Mouse (Mus musculus) testis, postnatal 14 days (tissue): Measurements from ENCODE around the gene Plekhg5.
A peak's percentile ranks its signal among the peaks of the same experiment; 100 is the strongest.

Experiments used
- DNase-seq: peaks from one replicate; pipeline ENCODE4 v3.0.0; 2021; ENCODE audit warnings: low spot score

The Plekhg5 gene

DNA sequence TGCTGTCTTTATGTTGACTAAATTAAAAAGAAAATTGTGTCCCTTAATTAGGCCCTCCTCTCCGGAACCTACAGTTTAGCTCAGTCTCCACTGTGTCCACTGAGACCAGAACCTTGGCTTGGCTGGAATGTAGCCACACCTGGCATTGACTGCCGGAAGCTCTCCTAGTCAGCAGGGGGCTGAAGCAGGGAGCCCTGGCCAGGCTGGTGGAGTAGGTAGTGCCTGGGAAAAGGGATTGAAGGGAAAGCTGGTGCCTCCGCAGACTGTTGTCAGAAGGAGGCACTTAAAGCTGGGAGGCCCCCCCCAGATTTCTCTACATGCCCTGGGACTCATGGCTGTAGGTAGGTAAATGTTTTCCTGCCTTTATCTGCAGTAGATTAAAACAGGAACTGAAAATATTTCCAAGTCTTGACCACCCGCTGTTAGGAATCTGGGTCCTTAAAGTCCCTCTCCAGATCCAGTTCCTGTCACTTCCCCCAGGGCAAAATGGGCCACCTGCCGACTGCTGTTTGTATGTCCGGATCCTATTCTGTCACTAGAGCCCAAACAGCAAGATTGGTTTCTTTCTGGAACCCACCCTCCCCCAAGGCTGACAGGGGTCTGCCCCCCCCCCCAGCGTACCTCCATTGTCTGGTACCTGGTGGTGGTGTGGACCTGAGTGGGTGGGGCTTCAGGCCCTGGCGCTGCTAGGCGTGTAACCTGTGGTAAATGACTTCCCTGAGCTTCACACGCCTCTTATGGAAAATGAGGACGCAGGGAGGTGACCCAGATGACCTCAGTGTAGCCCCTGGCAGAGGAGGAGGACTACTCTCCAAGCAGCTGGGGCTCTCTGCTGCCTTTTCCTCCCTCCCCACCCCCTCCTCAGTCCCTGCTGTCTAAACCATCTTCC is 25.9 kb downstream of the Plekhg5 start:
- no peak for DNase-seq

DNA sequence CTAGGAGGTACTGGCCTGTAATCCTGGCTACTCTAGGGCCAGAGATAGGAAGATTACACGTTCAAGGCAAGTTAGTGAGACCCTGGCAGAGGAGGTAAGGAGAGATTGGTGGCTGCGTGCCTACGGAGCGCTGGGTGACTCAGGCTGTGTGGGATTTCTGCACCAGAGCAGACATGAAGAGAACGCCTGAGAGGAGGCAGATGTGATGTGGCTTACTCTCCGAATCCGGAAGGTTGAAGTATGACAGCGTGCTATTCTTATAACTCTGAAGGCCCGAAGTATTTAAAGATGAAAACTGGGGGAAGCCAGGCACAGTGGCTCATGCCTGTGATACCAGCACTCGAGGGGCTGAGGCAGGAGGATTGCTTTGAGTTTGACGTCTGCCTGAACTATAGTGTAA is 28.2 kb downstream of the Plekhg5 start:
- no peak for DNase-seq

DNA sequence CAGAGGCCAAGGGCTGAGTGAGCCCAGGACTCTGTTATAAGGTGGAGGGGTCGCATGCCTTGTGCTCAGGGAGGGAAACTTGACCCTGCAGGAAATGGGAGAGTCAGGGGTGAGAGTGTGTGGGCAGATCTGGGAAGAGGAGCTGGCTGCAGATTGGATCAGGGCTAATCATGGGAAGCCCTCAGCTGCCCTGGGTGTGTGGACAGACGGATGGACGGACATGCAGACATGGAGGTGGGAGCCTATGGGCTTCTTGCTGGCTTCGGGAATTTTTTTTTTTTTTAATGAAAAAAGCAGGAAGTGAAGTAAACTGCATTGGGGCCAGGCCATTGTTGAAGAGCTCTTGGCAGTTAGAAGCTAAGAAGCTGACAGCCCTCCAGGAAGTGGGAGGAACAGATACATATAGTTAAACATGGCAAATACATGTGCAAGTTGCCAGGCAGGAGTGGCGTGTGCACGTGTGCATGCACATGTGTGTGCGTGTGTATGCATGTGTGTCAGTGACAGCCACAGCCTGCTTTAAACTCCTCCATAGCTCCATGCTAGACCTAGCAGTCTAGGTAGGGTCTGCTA is 28.9 kb downstream of the Plekhg5 start:
- no peak for DNase-seq

DNA sequence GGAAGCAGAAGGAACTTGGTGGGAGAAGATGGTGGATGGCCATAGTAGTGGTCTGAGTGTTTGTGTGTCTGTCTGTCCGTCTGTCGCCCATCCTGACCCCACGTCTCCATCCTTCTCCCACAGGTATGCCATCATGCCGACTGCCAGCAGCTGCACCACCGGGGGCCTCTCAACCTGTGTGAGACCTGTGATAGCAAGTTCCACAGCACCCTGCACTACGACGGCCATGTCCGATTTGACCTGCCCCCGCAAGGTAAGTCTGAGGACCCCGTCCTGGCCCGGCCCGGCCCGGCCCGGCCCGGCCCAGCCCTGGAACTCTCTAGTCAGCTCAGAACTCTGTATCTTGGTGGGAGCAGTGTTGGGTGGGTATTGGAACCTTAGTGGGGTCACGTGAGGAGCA is 29.6 kb downstream of the Plekhg5 start:
- DNase-seq, result no peak

DNA sequence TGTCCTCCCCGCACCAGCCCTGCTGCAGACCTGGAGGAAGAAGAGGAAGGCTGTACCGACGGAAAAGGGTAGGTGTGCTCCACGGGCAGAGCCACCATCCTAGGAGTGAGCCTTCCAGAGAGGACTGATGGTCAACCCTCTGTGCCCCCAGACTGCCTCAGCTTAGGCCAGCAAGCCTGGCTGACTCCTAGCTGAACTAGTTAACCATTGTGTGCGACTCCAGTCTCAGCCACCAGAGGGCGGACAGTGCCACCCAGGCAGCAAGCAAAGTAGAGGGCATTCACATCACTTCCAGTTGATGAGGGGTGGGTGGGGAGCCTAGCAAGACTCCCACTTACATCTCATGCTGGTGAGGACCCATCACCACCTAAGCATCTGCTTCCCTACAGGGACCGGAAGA is 30.7 kb downstream of the Plekhg5 start:
- no peak for DNase-seq

DNA sequence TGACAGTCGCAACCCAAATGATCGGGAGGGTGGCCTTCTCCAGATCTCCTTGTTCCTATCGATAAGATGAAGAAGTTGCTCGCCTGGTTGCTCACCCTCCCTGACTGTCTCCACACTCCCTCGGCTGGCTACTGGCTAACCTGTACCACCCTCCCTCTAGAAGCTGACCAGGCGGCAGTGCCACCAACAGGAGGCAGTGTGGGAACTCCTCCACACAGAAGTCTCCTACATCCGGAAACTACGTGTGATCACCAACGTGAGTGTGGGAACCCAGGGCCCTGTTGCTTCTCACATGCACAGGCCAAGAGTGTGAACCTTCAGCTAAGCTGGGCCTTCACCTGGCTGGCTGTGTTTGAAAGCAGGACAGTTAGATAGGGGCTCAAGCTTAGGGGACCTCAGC is 34.4 kb downstream of the Plekhg5 start:
- DNase-seq, result no peak

DNA sequence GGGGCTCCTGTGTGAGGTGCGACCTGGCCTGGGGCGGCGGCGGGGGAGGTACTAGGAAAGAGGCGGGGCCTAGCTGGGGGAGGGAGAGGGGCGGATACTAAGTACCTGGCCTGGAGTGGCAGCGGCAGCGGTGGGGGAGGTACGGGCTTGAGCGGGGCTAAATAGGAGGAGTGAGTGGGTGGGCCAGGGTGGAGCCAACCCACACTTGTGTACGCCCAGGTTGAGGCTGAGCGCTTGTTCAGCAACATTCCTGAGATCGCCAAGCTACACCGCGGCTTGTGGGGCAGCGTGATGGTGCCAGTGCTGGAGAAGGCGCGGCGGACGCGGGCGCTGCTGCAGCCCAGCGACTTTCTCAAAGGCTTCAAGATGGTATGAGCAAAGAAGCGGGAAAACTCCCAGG is 35.2 kb downstream of the Plekhg5 start:
- peak; percentile 73 for DNase-seq

DNA sequence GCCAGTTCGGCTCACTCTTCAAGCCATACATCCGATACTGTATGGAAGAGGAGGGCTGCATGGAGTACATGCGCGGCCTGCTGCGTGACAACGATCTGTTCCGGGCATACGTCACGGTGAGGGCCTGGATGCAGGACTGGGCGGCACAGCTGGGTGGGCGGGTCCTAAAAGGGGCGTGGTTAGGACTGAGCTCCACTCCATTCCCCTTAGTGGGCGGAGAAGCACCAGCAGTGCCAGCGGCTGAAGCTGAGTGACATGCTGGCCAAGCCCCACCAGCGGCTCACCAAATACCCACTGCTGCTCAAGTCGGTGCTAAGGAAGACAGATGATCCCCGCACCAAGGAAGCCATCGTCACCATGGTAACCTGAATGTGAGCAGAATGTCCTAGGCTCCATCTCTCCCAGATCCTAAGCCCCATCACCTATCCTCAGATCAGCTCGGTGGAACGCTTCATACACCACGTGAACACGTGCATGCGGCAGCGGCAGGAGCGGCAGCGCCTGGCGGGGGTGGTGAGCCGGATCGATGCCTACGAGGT is 35.7 kb downstream of the Plekhg5 start:
- DNase-seq, result peak; percentile 81

DNA sequence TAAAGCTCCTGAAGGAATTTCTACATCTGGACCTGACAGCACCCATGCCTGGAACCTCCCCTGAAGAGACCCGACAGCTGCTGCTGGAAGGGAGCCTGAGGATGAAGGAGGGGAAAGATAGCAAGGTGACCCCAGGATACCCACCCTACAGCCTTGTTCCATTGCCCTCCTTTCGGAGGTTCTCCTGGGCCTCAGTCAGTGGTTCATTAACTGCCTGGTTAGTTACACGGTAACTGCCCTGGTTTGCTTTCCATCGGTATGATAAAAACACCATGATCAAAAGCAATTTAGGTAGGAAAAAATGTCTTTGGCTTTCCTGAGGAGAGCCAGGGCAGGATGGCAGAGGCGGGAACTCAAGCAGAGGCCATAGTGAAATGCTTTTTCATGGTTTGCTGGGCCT is 36.4 kb downstream of the Plekhg5 start:
- DNase-seq, result no peak

DNA sequence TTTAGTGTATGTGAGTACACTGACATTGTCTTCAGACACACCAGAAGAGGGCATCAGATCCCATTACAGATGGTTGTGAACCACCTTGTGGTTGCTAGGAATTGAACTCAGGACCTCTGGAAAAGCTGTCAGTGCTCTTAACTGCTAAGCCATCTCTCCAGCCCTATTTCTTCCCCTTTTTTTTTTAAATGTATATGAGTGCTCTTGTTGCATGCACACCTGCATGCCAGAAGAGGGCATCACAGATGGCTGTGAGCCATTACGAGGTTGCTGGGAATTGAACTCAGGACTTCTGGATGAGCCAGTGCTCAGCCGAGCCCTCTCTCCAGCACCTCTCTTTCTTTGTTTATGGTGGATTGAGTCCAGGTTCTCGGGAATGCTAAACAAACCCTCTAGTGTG is 37.2 kb downstream of the Plekhg5 start:
- no peak for DNase-seq

DNA sequence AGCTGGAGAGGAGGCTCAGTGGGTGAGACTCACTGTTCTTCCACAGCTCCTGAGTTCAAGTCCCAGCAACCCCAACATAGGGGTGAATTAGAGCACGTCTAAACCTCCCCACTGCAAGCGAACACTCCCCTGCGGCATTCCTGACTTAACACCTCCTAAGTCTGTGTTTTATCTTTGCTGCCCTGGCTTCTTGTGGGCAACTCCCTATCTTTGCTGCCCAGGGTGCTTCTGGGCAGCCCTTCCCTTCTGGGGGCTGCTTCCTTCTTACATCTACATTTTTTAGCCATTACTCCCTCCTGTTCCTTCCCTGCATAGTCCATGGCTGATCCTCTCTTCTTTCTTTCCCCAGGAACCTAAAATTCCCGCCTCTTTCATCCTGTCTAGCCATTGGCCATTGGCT is 38.4 kb downstream of the Plekhg5 start:
- no peak for DNase-seq

DNA sequence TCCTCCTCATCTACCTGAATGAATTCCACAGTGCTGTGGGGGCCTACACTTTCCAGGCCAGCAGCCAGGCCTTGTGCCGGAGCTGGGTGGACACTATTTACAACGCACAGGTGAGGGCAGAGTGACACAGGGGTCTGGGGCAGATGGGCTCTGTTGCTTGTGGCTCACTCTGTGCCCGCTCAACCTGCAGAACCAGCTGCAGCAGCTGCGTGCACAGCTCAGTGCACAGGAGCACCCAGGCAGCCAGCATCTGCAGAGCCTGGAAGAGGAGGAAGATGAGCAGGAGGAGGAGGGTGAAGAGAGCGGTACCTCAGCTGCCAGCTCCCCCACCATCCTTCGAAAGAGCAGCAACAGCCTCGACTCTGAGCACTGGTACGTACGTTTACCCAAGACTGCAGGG is 40.0 kb downstream of the Plekhg5 start:
- DNase-seq, result no peak

DNA sequence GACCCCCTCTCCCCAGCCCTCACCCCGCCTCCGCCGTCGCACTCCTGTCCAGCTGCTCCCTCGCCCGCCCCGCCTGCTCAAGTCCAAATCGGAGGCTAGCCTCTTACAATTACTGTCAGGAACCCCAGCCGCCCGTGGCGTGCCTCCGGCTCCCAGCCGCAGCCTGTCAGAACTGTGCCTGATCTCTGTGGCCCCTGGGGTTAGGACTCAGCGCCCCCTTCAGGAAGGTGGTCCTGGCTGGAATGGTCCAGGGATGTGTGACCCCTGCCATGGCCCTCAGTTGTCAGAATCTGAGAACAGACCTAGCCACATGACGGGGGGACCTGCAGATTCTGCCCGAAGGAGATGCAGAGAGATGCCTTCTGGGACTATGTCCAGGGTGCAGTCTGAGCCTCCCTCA is 41.8 kb downstream of the Plekhg5 start:
- DNase-seq, result no peak

DNA sequence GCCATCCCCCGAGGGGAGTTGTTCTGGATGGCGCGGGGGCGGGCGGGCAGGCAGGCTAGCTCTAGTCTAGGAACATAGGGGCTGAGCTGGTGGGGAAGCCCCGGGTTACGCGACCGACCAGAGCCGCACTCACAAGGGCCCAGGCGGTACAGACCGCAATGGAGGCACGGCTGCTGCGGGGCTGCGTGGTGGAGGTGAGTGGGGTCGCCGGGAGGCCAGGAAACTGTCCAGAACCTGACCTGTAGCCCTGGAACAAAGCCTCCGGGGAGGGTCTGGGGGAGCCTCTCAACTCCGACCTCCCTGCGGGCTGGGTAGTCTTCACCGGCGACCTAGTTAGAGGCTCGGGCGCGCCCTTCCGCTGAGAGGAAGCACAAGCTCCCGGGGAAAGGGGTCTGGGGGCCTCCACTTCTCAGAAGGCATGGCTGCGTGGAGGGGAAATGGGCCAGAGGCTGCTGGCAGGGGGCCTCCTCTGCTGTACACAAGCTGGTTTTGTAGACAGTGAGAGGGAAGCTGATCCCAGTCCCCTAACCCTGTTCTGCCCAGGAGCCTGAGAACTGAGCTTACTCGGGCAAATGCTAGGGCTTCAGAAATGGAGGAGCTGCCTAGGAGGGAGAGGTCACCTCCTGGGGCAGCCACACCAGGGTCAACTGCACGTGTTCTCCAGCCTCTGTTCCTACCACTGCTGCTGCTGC is 43.8 kb downstream of the Plekhg5 start, which contains the start of gene Tnfrsf25:
Tnfrsf25 (plus strand) TSS at position 14 of the 692 bp plus-strand sequence.
- no peak for DNase-seq

DNA sequence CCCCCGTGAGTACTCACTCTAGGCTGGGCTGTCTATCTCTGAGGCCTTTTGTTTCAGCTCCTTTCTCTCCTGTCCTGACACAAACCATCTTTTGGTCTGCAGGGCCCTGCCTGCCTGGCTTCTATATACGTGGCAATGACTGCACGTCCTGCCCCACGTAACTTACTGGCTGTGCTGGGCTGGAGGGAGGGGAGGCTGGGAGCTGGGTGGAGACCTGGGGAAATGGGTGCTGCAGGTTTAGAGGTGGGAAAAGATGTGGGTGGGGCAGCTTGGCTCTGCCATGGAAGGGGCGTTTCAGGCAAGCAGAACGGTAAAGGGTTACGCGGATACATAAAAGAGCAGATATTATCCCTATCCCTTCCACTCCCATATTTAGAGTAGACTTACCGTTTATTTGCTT is 45.2 kb downstream of the Plekhg5 start:
- DNase-seq, result no peak

DNA sequence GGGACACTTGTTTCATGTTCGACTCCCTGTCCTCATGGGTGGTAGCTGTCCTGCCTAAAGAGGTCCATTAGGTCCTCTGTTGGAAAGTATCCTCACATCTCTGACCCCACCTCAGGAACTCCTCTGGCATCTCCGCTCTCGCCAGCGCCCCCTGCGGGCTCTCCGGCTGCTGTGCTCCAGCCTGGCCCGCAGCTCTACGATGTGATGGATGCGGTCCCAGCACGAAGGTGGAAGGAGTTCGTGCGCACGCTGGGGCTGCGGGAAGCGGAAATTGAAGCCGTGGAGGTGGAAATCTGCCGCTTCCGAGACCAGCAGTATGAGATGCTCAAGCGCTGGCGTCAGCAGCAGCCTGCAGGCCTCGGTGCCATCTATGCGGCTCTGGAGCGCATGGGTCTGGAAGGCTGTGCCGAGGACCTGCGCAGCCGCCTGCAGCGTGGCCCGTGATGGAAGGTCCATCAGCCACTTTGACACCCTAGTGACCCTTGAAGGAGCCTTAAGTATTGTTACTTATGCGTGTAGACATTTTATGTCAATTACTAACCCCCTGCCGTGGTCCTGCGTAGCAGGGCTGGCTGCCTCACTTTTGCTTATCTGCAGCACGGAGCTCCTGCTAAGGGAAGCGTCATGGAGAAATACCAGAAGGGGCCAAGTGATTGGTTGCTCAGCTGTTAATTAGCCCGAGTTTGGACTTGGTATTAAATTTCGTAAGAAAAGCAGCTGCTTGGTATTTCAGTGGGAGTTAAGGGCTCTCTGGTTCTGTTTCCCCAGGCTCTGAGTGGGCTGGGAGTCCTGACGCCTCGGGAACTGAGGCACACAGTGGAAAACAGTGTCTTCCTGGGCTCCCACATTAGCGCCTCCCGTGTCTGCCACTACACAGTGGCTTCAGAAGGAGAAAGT is 47.3 kb downstream of the Plekhg5 start:
- no peak for DNase-seq

DNA sequence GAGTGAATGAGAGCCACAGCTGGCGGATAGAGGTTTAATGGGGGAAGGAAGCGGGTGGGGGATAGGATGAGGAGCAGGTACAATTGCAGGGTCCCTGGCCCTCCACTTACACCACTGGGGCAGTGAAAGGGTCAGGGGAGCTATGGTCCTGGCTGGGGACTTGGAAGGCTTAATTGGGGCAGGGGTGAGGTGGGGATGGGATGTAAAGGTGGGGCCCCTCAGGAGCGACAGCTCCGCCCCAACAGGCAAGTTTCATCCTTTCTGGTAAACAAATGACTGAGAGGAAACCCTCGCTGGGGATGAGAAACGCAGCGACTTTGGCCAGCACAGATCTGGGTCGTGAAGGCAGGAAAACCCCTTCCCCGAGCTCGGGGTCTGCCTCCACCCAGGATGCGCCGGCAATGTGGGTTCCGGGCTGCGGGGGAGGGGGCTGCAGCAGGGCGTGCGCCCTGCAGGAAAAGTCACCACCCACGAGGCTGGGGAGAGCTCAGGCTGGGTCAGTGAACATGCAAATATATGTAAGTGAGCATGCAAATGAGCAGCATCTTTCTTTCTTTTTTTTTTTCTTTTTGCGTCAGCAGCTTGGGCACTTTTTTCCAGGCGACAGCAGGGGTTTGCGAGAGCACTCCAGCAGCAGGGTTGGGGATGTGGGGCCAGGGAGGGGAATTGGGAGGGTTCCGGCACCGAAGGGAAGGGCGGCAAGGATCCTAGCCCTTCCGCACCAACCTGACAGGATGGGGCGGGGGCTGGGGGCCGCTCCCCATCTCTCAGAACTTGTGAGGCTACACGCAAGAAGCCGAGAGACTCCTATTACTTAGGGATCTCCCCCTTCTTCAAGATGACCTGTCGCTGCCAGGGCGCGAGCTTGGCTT is 48.2 kb downstream of the Plekhg5 start:
- no peak for DNase-seq

DNA sequence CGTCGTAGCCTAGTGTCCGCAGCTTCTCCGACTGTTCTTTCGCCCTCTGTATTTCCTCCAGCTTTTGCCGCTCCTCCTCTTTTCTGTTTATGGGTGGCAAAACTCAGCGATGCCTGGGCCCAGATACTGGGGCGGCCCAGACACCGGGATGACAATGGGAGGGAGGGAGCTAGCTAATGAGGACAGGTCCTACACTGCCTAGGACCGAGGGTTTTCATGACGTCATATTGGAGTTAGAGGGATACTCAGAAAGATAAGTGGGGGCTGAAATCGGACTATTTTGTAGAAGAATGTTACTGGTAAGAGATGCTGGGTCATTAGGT is 48.8 kb downstream of the Plekhg5 start:
- DNase-seq, result no peak

DNA sequence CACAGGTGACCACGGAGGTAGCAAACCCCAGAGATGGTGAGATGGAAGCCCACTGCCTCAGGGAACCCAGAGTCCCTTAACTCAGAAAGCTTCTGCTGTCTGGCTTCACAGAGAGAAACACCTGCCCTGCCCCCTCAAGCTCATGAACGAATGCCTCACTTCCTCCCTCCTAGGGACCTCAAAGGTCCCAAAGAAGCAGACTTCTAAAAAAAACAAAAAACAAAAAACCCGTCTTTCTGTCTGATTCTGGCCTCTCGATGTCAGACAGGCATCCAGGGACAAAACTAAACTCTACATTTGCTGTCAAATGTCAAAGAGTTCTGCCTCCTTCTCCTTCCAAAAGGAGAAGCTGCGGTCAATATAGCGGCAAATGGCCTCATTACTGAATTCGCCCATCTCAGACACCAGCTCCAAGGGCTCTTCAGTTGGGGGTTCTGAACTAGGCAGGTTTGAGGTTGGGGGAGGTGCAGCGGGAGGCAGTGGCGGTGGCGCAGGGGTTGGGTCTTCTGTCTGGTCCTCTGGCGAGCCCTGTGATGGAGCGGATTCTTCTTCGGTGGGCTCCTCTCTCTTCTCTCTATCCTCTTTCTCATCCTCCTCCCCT is 52.2 kb downstream of the Plekhg5 start:
- no peak for DNase-seq

DNA sequence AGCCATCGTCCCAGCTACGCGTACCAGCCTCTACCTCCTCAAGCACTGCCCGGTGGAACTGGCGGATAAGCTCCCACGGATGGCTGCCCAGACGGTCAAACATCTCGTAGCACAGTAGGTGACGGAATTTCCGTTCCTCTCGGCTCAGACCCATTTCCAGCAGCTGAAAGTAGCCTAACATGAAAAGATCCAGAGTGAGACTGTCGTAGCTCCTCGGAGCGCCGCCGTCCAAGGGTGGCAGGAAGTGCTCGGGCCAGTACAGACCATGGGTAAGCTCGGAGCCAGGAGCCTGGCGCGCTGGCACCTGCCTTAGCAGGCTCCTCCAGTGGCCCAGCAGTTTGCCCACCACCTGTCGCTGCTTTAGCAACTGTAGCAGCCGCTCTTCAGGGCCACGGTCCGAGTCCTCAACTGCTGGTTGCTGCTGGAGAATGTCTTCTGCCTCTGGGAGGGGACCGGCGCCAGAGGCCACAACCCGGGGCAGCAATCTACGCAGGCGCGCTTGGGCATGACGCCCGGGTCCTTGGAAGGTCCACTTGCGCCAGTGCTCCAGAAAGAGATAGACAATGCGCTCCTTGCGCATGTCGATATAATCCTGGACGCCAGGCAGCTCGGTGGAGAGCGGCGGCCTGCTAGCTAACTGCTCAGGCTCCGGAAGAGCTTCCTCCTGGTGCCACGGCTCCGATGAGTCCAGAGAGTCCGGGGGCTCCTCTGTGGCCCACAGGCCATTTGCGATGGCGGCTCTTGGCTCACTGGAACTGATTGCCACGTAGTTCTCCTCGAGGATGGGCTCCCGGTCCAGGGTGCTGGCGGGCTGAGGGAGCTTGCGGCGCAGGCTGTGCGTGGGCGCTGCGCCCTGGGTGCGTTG is 53.1 kb downstream of the Plekhg5 start:
- DNase-seq, result peak; percentile 58
